Mouse (Mus musculus) right cerebral cortex, postnatal 14 days (tissue): ENCODE results near the gene Rnf181.
A peak's percentile ranks its signal among the peaks of the same experiment; 100 is the strongest.

Experiments
- DNase-seq: peaks from one replicate; pipeline ENCODE4 v3.0.0; 2022

Rnf181 gene

GRCm38 (mm10) chr6:72383142-72383820 is 16.5 kb upstream of the Rnf181 start:
- no peak for DNase-seq

DNA sequence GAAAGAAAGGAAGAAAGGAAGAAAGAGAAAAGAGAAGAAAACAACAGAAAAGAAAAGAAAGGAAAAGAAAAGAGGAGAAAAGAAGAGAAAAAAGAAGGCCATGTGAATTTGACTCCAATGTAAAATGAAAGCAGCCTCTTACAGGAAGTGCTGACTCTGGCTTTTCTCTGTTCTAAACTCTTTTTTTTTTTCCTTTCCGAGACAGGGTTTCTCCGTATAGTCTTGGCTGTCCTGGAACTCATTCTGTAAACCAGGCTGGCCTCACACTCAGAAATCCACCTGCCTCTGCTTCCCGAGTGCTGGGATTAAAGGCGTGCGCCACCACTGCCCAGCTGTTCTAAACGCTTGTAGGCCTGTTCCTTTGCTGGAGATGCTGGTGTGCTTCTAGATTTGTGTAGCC is 15.7 kb upstream of the Rnf181 start:
- DNase-seq = no peak

- DNase-seq = peak; percentile 47
Observed at GRCm38 (mm10) chr6:72380131-72380770, 13.5 kb upstream of the Rnf181 start, which contains the start of gene Vamp5. Gene Vamp5, minus strand, starts transcription at chr6:72380468.

GRCm38 (mm10) chr6:72379377-72380130 is 12.8 kb upstream of the Rnf181 start:
- no peak for DNase-seq

DNA sequence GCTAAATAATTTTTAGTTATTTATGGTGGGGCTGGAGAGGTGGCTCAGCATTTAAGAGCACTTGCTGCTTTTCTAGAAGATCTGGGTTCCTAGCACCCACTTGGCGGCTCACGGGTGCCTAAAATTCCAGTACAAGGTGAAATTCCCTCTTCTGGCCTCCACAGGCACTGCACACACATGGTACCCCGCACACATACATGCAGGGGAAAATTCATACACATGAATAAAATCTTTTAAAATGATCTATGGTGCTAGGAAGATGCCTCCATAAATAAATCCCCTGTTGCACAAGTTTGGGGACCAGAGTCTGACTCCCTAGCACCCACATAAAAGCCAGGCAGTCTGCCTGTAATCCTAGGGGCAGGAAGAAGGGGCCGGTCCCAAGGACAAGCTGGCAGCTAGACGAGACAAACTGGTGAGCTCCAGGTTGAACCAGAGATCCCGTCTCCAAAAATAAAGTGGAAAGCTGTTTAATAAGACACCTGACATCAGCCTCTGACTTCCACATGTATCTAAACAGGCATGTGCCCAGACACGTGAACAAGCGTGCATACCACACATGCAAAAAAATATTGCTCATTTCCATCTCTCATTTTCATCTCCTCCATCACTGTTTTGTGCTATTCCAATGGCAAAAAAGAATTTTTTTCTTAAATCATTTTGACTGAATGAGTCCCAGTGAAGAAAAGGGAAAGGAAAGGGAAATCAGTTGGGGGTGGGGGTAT is 11.9 kb upstream of the Rnf181 start:
- no peak for DNase-seq

DNA sequence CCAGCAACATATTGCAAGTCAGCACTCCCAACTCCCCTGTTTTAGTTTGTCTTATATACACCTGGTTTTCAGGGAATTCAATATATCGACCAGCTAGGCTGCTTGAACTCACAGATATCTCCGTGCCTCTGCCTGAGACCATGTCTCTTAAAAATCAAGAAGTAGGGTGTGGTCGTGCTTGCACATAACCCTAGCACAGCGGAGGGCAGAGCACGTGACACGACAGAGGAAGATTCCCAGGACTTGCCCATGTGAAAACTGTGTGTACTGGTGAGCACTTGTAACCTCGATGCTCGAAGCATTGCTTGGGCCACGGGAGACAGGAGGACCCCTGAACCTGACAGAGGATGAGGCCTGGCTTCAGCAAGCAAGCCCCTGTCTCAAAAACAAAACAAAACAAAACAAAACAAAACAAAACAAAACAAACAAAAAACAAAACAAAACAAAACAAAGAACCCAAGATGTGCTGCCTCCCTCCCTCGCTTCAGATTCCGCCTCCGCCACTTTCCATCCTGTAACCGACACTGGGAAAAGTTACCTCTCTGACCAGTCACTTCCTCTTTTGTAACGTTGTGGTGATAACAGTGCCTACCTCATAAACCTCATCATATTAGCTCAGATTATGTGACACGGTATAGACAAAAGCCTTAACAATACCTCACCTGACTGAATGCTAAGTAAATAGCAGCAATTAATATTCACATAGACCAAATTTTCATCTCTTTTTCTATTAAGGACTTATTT is 8.2 kb upstream of the Rnf181 start:
- DNase-seq = no peak

GRCm38 (mm10) chr6:72374206-72374605 is 7.5 kb upstream of the Rnf181 start:
- DNase-seq = no peak

- DNase-seq = no peak
Observed at GRCm38 (mm10) chr6:72373184-72373583, 6.4 kb upstream of the Rnf181 start.

- DNase-seq = no peak
Observed at GRCm38 (mm10) chr6:72371571-72371970, 4.8 kb upstream of the Rnf181 start.

DNA sequence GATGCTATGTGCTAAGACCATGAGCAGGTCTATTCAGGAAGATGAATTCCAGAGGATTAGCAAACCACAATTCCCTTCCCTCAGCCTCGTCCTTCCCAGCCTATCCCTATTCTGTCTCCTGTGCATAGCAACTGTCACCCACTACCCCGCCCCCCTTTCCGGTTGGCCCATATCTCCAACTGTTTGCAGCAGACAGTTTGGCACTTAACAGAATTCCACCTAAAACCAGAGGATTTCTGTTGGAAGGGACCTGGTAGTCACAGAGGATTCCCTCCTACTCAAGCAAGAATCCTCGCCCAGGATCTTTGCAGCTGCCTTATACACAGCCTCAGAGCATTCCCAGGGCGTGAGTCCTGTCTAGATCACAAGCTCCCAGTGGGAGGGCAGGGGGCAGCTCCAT is 4.4 kb upstream of the Rnf181 start:
- DNase-seq = peak; percentile 59

DNA sequence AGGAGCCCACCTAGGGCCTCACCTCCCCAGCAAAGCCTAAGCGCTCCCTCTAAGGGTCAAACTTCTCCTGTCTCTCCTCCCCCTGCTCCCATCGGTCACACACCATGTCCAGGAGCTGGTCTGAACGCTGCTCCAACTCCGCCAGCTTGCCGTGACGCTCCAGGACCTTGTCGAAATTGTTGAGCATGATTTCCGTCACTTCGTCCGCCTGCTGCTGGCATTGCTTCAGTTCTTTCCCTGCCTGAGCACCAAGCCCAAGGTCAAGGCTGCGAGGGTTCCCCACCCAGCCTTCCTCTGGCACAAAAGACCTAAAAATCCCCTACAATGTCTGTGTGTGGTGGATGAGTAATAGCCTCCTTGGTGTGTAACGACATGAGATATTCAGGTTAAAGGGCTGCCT is 3.3 kb upstream of the Rnf181 start:
- no peak for DNase-seq

- no peak for DNase-seq
Observed at GRCm38 (mm10) chr6:72369557-72369956, 2.8 kb upstream of the Rnf181 start.

DNA sequence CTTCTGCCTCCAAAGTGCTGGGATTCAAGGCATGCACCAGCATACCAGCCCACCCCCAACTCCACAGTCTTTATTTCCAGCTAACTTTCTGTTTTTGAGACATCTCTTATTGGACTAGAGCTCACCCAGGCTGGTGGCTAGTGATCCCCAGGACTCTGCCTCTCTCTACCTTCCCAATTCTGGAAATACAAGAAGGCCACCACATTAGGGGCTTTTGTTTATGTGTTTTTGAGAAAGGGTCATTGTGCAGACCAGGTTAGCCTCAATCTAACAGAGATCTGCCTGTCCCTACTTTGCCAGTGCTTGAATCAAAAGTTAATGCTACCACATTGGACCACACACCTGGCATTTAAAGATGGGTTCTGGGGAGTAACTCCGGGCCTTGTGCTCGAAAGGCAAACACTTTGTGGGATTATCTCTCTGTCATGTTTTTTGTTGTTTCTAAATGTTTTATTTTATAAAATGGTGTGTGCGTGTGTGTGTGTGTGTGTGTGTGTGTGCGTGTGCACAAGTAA is 761 bp upstream of the Rnf181 start:
- no peak for DNase-seq

DNA sequence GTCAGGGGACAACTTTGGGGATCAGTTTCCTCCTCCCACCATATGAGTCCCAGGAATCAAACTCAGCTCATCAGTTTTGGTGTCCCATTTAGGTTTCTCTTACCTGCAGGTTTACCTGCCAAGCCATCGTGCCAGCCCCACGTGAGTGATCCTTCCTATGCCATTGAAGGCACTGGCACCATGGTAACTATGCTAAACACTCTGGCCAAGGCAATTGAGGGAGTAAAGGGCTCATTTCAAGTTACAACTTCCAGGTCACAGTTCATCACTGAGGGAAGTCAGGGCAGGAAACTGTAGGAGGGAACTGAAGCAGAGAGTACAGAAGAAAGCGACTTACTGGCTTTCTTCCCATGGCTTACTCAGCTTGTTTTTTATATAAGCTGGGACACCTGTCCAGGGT is 452 bp downstream of the Rnf181 start:
- no peak for DNase-seq

GRCm38 (mm10) chr6:72364985-72365384 is 1.8 kb downstream of the Rnf181 start:
- no peak for DNase-seq

- no peak for DNase-seq
Observed at GRCm38 (mm10) chr6:72364009-72364408, 2.7 kb downstream of the Rnf181 start.

GRCm38 (mm10) chr6:72362132-72363028 is 4.4 kb downstream of the Rnf181 start:
- peak; percentile 88 for DNase-seq

GRCm38 (mm10) chr6:72361121-72361551 is 5.6 kb downstream of the Rnf181 start:
- no peak for DNase-seq

DNA sequence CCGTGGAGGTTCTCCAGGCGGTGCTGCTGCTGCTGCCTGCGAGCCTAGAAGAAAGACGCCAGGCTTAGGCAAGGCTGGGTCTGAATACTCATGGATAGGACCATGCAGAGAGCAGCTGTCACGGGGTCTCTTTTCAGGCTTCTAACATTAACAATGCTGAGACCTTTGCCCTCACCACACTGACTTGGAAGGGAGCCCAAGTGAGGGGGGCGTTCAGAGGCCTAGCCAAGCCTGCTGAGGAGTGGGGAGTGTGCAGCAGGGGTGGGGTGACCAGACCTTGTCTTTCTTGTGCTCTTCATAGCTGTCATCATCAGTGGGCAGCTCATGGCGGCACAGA is 6.2 kb downstream of the Rnf181 start:
- DNase-seq = no peak

DNA sequence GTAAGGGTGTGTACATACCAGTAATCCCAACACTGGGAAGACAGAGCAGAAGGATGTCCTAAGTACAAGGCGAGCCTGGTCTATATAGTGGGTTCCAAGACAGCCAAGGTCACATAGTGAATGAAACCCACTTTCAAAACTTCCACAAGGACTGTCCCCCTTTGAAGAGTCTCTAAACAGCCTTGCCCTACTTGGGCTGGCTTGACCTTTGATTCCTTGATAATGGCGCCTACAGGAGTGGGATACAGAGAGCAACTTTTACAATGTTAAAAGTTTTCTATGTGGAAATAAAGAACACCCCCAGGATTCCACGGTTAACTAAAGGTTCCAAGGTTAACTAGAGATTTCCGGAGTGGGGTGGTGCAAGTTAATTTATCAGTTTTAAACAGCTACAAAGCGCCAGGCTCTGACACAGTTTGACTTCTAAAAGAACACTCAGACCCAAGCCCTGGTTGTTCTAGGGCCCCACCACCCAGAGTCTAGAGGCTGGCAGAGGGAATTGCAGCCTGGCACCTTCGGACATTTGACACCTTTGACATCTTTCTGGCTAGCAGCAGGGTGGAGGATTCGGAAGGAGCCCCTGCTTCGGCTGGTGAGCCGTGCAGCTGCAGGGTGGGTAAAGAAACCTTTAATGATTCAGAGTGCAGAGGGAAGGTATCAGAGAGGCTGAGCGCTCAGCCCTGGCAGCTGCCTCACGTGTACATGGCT is 6.7 kb downstream of the Rnf181 start:
- DNase-seq = no peak

DNA sequence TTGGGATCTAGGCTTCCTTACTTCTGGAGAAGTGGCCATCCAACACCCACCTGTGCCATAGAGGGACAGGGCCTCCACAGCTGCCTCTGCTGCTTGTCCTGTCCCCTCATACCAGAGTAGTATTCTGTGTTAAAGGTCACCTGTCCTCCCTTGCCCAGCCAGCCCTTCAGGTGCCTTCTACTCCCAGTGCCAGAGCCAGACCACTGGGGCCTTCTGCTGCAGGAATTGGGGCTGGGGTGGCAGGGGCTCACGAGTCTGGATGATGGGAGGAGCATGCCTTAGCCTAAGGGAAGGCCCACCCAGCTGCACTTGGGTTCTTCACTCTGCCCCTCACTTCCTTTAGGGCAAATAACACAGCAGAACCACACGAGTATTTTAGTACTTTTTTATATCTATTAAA is 7.4 kb downstream of the Rnf181 start:
- DNase-seq = no peak
